Mouse (Mus musculus): Measurements from ENCODE around the gene Rab11fip5. TPM values are rescaled to one million over a fixed set of nuclear protein-coding genes. Genes with fewer than 3 reads are reported as not detected.

Rab11fip5 gene
- polyA plus RNA-seq, 1 experiment from 2014 or later = 0.79 TPM

- 49% methylated on average over 10 of the region's 10 CpGs for WGBS (ENCODE audit: insufficient replicate concordance)
- Histone ChIP-seq H3K27me3 (replicated peaks) (no peaks in the 10 kb centered on the region), H3K4me3 (no peak overlapping the region), H3K9me3 (replicated peaks) (no peaks in the 10 kb centered on the region), H3K4me2 (no peak overlapping the region), H3K36me3 (no peaks in the 10 kb centered on the region), H3K4me1 (peaks cover 22% of the 10 kb centered on the region), H3K27ac (no peak overlapping the region), H3K9ac (no peak overlapping the region)
- 0 out of 2 replicates have a peak, but pooled peaks have one; percentile 37 for ATAC-seq
These were observed 81.0 kb downstream of the Rab11fip5 start for GRCm38 (mm10) chr6:85293255-85294003.

- Histone ChIP-seq H3K9ac (no peak overlapping the region), H3K27me3 (replicated peaks) (no peaks in the 10 kb centered on the region), H3K4me1 (peaks cover 35% of the 10 kb centered on the region), H3K9me3 (replicated peaks) (no peaks in the 10 kb centered on the region), H3K36me3 (no peaks in the 10 kb centered on the region), H3K4me3 (no peak overlapping the region), H3K4me2 (no peak overlapping the region), H3K27ac (no peak overlapping the region)
- ATAC-seq = no peak
- 74% methylated on average over 16 of the region's 16 CpGs for WGBS (ENCODE audit: insufficient replicate concordance)
These were observed 83.3 kb downstream of the Rab11fip5 start for GRCm38 (mm10) chr6:85290869-85291824.

- H3K4me3 ChIP-seq = no peak overlapping the region
- H3K27me3 ChIP-seq (replicated peaks) = no peaks in the 10 kb centered on the region
- H3K9me3 ChIP-seq (replicated peaks) = no peaks in the 10 kb centered on the region
- WGBS (ENCODE audit: insufficient replicate concordance) = 23% methylated on average over 4 of the region's 4 CpGs
- H3K9ac ChIP-seq = no peak overlapping the region
- 0 out of 2 replicates have a peak overlapping the region, but pooled peaks have one; percentile 18 for H3K4me2 ChIP-seq
- peak; percentile 80 for ATAC-seq
- H3K4me1 ChIP-seq = peaks cover 19% of the 10 kb centered on the region
- H3K27ac ChIP-seq = no peak overlapping the region; the same call in 1 of the 2 replicates
- no peaks in the 10 kb centered on the region for H3K36me3 ChIP-seq
These were observed 86.1 kb downstream of the Rab11fip5 start for GRCm38 (mm10) chr6:85288193-85288857.

- H3K27me3 ChIP-seq (replicated peaks) = no peaks in the 10 kb centered on the region
- no peak overlapping the region for H3K9ac ChIP-seq
- H3K4me1 ChIP-seq = peaks cover 19% of the 10 kb centered on the region
- ATAC-seq = no peak
- WGBS (ENCODE audit: insufficient replicate concordance) = 69% methylated on average over 13 of the region's 13 CpGs
- no peak overlapping the region for H3K27ac ChIP-seq
- H3K4me2 ChIP-seq = no peak overlapping the region
- no peak overlapping the region for H3K4me3 ChIP-seq
- H3K36me3 ChIP-seq = no peaks in the 10 kb centered on the region
- H3K9me3 ChIP-seq (replicated peaks) = no peaks in the 10 kb centered on the region
These were observed 88.0 kb downstream of the Rab11fip5 start for GRCm38 (mm10) chr6:85286283-85287047.

Small RNA genes lying within 50 kb of the gene (microRNA-seq; reads per million reads assigned to microRNA genes)
- not detected for gene Mir705

Other genes starting within 250 kb of the Rab11fip5 start
- 31.9 and 32.3 TPM in 2 replicates for gene Spr, start 236.9 kb downstream of the Rab11fip5 start, polyA plus RNA-seq (2016; fragmentation: Nextera tagmentation; extraction: Ambion mirVana)
- gene Emx1, start 187.2 kb downstream of the Rab11fip5 start, polyA plus RNA-seq (2016; fragmentation: Nextera tagmentation; extraction: Ambion mirVana) = not detected in 2 replicates
- 2.6 and 3.1 TPM in 2 replicates for gene Sfxn5, start 41.2 kb downstream of the Rab11fip5 start, polyA plus RNA-seq (2016; fragmentation: Nextera tagmentation; extraction: Ambion mirVana)
- not detected in 2 replicates for gene Noto, start 49.3 kb upstream of the Rab11fip5 start, polyA plus RNA-seq (2016; fragmentation: Nextera tagmentation; extraction: Ambion mirVana)
- 41.6 and 45.4 TPM in 2 replicates for gene Smyd5, start 57.4 kb upstream of the Rab11fip5 start, polyA plus RNA-seq (2016; fragmentation: Nextera tagmentation; extraction: Ambion mirVana)
- 457 and 480 TPM in 2 replicates for gene Cct7, start 76.9 kb upstream of the Rab11fip5 start, polyA plus RNA-seq (2016; fragmentation: Nextera tagmentation; extraction: Ambion mirVana)
- 36.9 and 40.8 TPM in 2 replicates for gene Pradc1, start 77.3 kb upstream of the Rab11fip5 start, polyA plus RNA-seq (2016; fragmentation: Nextera tagmentation; extraction: Ambion mirVana)
- 0.01 and 0.06 TPM in 2 replicates for gene Fbxo41, start 128.4 kb upstream of the Rab11fip5 start, polyA plus RNA-seq (2016; fragmentation: Nextera tagmentation; extraction: Ambion mirVana)
- gene Egr4, start 139.0 kb upstream of the Rab11fip5 start, polyA plus RNA-seq (2016; fragmentation: Nextera tagmentation; extraction: Ambion mirVana) = not detected in 2 replicates
- gene Alms1, start 212.9 kb upstream of the Rab11fip5 start, polyA plus RNA-seq (2016; fragmentation: Nextera tagmentation; extraction: Ambion mirVana) = 3.2 and 3.4 TPM in 2 replicates

Data from liver, embryonic 12.5 days (tissue).